Mouse (Mus musculus) spleen, adult 2 months (tissue): ENCODE results near the gene Mmp14.

ENCODE experiments used
- CTCF ChIP-seq: fragments of 200-500 bp; IDR thresholded peaks from 2 replicates; pipeline ENCODE4 v1.5.1; 2011; ENCODE audit warnings: mild to moderate bottlenecking, inconsistent platforms; ENCODE audit not compliant: insufficient read depth, insufficient read length, insufficient replicate concordance; ENCODE audit errors: extremely low read depth
- POLR2A ChIP-seq: fragments of 200-500 bp; IDR thresholded peaks from 2 replicates; pipeline ENCODE4 v1.6.1; 2011; ENCODE audit warnings: low read depth, low read length, inconsistent platforms

GRCm38 (mm10) chr14:54383355-54383771 is 48.0 kb upstream of the Mmp14 start:
- TF ChIP-seq POLR2A (no peak), CTCF (no peak)
